Mouse (Mus musculus) liver, embryonic 14.5 days (tissue): ENCODE measurements around the gene Rnf167. TPM values are rescaled to one million over a fixed set of nuclear protein-coding genes. Genes with fewer than 3 reads are reported as not detected.

Source experiments
- ATAC-seq: fragments of 200-750 bp; cut with Nextera tagmentation; 2 replicates; pipeline ENCODE4 v1.8.0; 2017; ENCODE audit warnings: moderate number of reproducible peaks, mild to moderate bottlenecking, moderate library complexity; ENCODE audit not compliant: insufficient read depth
- DNase-seq, 3 experiments: peaks; one replicate each; pipeline ENCODE4 v3.0.0-alpha.2; 2012 to 2013; ENCODE audit warnings: low read depth in 3 of 3, low spot score in 3 of 3
- H3K27ac ChIP-seq: fragments of 300-500 bp; sonication (generic); 2 replicates; pipeline ENCODE4 v1.5.1; 2014; ENCODE audit warnings: moderate library complexity, mild to moderate bottlenecking, control low read depth, inconsistent platforms
- H3K27me3 ChIP-seq: fragments of 300-500 bp; sonication (generic); 2 replicates; pipeline ENCODE4 v1.6.1; 2014; ENCODE audit warnings: mild to moderate bottlenecking, low read length, moderate library complexity; ENCODE audit not compliant: control insufficient read depth, insufficient read depth
- H3K36me3 ChIP-seq: fragments of 300-500 bp; sonication (generic); replicated peaks from 2 replicates; pipeline ENCODE4 v1.6.1; 2014; ENCODE audit warnings: low read depth; ENCODE audit not compliant: control insufficient read depth, insufficient read depth
- H3K4me1 ChIP-seq, 2 experiments: fragments of 200-500 bp in 1 of 2; fragments of 300-500 bp in 1 of 2; sonication (generic) in 1 of 2; replicated peaks; 2 replicates each; pipeline ENCODE4 v1.6.1; 2012 to 2014; ENCODE audit warnings: antibody characterized with exemption in 1 of 2, inconsistent platforms in 1 of 2, low read length in 1 of 2; ENCODE audit not compliant: control insufficient read depth in 2 of 2, insufficient read depth in 2 of 2
- H3K4me2 ChIP-seq: fragments of 300-500 bp; sonication (generic); 2 replicates; pipeline ENCODE4 v1.6.1; 2014; ENCODE audit warnings: low read depth, mild to moderate bottlenecking, control low read depth, moderate library complexity
- H3K4me3 ChIP-seq, 2 experiments: fragments of 200-500 bp in 1 of 2; fragments of 300-500 bp in 1 of 2; sonication (generic) in 1 of 2; 2 replicates each; pipeline ENCODE4 v1.5.1; 2012 to 2014; ENCODE audit warnings: low read depth in 2 of 2, low read length in 2 of 2, mild to moderate bottlenecking in 2 of 2, control low read depth in 1 of 2, inconsistent platforms in 1 of 2, moderate library complexity in 1 of 2; ENCODE audit not compliant: insufficient read depth in 1 of 2
- H3K9ac ChIP-seq: fragments of 300-500 bp; sonication (generic); replicated peaks from 2 replicates; pipeline ENCODE4 v1.6.1; 2014; ENCODE audit warnings: mild to moderate bottlenecking, control low read depth, moderate library complexity
- H3K9me3 ChIP-seq: fragments of 300-500 bp; sonication (generic); 2 replicates; pipeline ENCODE4 v1.6.1; 2016; ENCODE audit warnings: low read length, mixed read lengths; ENCODE audit not compliant: control insufficient read depth
- CTCF ChIP-seq: IDR thresholded peaks from 2 replicates; pipeline ENCODE4 v1.5.1; 2016; ENCODE audit warnings: antibody characterized with exemption, low read depth, control low read depth
- EP300 ChIP-seq: IDR thresholded peaks from 2 replicates; pipeline ENCODE4 v1.6.1; 2016; ENCODE audit warnings: antibody characterized with exemption, low read depth
- WGBS: fragments of 180-500 bp; shearing (Covaris S2); extraction: QIAGEN DNeasy Blood & Tissue Kit; methylation state at CpG from one replicate; pipeline ENCODE4 v1.1.7; 2014; ENCODE audit not compliant: insufficient replicate concordance; 5-methylcytosine and 5-hydroxymethylcytosine counted together
- polyA plus RNA-seq, 2 experiments: library from polyadenylated mRNA; depleted of rRNA in 1 of 2; stranded (reverse) in 1 of 2; unstranded in 1 of 2; fragments of >200 nt; fragmentation: Nextera tagmentation in 1 of 2; extraction: Ambion mirVana in 1 of 2; gene quantifications; 2 replicates each; pipeline versions ENCODE4 v1.2.1 to v1.2.3; 2012 to 2014

Rnf167 gene
- polyA plus RNA-seq, 2 experiments: 47.7 to 56.0 TPM

DNA sequence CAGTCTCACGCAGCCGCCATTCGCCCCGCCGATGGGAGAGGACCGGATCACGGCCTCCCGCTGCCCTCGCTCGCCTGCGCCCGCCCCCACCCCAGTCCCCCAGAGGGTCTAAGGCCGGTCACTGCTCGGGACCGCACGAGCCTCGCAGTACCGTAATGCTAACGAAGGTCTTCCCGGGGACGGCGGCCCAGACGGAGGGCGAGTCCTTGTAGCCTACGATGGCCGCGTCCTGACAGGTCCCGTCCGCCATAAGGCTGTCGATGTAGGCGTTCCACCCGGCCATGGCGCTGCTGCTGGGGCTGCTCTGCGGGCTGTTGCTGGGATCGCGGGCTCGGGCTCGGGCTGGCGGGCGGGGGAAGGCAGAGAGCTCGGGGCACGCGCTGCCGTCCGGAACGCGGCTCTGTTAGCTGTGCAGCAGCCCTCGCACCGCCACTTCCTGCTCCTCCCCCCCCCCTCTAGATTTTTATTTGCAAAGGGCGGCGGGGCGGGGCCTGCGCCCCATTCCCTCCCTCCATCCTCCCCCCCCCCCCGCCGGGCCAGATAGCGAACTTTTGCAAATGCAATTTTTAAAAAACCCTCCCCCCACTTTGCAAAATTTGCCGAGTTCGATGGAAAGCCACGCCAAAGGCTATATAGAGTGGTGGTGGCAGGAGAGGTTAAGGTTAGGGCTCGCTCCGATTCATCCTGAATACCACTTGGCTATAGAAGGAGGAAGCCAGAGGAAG is 7.3 kb downstream of the Rnf167 start, which contains the start of gene Pfn1:
TSS of gene Pfn1 (minus strand) at position 447 of the 725 bp plus-strand sequence.
- WGBS: under 1% methylated on average over 57 of the region's 61 CpGs

DNA sequence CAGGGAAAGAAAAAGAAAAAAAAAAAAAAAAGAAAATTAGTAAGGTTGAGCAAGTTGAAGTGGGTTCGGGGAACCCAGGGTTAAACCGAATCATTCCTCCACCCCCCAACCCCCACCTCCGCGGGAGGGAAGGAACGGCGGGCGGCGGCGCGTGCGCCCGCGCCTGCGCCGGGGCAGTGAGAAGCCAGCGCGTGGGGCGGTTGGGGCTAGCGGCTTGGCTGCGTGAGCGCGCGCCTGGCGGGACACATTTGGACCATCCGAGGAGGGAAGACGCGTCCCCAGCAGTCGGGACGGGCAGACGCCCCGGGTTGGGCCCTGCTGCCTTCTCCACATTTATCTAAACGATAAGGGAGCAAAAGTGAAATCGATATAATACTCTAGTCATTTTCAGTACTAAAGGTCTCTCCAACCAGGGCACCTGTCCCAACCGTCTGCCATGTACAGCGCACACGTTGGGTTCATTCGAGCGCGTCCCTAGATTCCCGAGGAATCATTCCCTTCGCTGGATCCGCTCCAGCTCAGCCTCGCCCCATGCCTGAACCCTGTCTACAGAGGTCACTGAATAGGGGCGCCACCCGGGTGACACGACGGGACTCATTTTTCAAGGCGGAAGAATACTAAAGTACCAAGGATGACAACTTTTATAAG is 8.0 kb downstream of the Rnf167 start:
- Histone ChIP-seq H3K9ac (peak overlapping the region; percentile 99), H3K4me1 (peaks cover 40 to 42% of the 10 kb centered on the region in 2 experiments), H3K27me3 (no peaks in the 10 kb centered on the region; the same call in 1 of the 2 replicates), H3K9me3 (no peaks in the 10 kb centered on the region), H3K27ac (peak overlapping the region; percentile 91), H3K4me2 (peak overlapping the region; percentile 85), H3K4me3 (peak overlapping the region; percentile 66 to 97), H3K36me3 (peaks cover 29% of the 10 kb centered on the region)
- under 1% methylated on average over 48 of the region's 48 CpGs for WGBS
- DNase-seq (peak; percentile 60 to 63 (median 63)), ATAC-seq (peak; percentile 60)
- TF ChIP-seq EP300: no peak; the same call in 1 of the 2 replicates
- no peak for TF ChIP-seq CTCF

More for the DNA sequence above, 7.3 kb downstream of the Rnf167 start, which contains the start of gene Pfn1:
- ATAC-seq (peak; percentile 68), DNase-seq (peak; percentile 74 to 76 (median 75))
- Histone ChIP-seq H3K27me3 (no peaks in the 10 kb centered on the region; the same call in 1 of the 2 replicates), H3K4me3 (peak within 1 kb of the TSS; percentile 85 to 97), H3K36me3 (peaks cover 36% of the 10 kb centered on the region), H3K9ac (peak within 1 kb of the TSS; percentile 99), H3K4me2 (peak within 1 kb of the TSS; percentile 85), H3K9me3 (no peaks in the 10 kb centered on the region), H3K4me1 (peaks cover 45 to 47% of the 10 kb centered on the region in 2 experiments), H3K27ac (peak within 1 kb of the TSS; percentile 91)
- TF ChIP-seq CTCF (no peak), EP300 (peak; percentile 15; the same call in 1 of the 2 replicates)

DNA sequence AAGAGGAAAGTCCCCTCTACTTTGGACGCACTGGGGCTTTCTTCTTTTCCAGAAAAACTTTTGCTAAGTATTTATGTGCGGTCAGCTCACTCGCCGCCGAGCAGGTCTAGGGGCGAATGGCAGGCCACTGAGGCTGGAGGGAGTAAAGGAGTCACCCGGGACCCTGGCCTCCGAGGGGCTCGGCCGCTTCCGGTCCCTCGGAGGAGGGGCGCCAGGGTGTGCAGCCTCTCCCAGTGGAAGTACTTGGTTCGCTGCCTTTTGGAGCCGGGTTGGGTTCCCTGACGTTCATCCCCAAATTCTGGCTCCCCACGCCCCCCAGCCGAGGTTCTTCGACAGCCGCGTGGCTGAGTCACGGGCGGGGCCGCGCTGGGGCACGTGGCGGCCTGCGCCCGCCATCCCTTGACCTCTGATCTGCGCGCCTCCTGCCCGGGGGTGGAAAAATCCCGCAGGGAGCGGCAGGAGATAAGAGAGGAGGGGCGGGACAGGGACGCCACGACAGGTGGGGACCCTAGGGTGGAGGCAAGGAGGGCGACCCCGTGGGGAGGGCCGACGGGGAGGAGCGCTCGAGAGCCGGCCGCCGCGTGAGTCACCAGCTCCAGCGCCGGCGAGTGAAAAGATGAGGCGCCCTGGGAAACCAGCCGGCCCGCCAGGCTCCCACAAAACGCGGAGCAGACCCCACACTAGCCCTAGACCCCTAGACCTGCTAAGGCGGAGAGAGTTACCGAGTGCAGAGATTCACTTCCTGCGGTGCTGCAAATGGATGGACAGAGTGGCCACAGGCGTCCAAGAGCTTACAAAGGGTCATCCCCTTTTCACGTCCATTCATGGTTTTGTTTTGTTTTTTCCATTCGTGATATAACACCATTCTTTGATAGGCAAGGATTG is 8.8 kb downstream of the Rnf167 start:
- peak overlapping the region; percentile 85 for H3K4me2 ChIP-seq
- DNase-seq: no peak
- H3K4me1 ChIP-seq: peaks cover 33 to 37% of the 10 kb centered on the region in 2 experiments
- H3K9me3 ChIP-seq: no peaks in the 10 kb centered on the region
- ATAC-seq: 0 out of 2 replicates have a peak, but pooled peaks have one; percentile 13
- H3K9ac ChIP-seq: peak overlapping the region; percentile 99
- peak overlapping the region; percentile 66 to 97 for H3K4me3 ChIP-seq
- H3K27me3 ChIP-seq: no peaks in the 10 kb centered on the region; the same call in 1 of the 2 replicates
- TF ChIP-seq CTCF (no peak), EP300 (no peak)
- H3K27ac ChIP-seq: peak overlapping the region; percentile 91
- WGBS: 2% methylated on average over 61 of the region's 61 CpGs
- peaks cover 21% of the 10 kb centered on the region for H3K36me3 ChIP-seq

DNA sequence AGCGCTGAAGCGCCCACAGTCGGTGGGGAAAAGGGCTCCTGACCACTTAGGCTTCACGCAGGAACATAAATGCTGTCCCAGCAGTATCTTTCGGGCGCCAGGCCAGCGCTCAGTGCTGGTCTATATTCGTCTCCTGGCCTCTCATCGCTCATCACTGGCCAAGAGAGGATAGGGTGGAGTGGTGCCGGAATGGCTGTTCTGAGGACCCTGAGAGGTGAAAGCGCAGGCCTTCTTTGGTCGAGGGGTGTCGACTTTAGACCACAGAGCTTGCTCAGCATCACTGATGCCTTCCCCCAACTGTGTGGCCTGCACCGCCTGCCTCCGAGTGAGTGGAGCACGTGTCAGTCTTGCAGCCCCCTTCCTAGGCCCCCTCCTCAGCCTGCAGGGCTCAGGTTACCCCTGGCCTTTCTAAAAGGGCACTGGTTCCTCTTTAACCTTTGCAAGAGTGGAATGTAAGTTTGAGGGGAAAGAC is 9.5 kb downstream of the Rnf167 start:
- peak overlapping the region; percentile 85 for H3K4me2 ChIP-seq
- peaks cover 27 to 30% of the 10 kb centered on the region in 2 experiments for H3K4me1 ChIP-seq
- H3K27ac ChIP-seq: no peak overlapping the region
- TF ChIP-seq EP300 (no peak), CTCF (no peak)
- H3K27me3 ChIP-seq: no peaks in the 10 kb centered on the region; the same call in 1 of the 2 replicates
- 23% methylated on average over 16 of the region's 16 CpGs for WGBS
- H3K9ac ChIP-seq: no peak overlapping the region; the same call in 1 of the 2 replicates
- no peaks in the 10 kb centered on the region for H3K9me3 ChIP-seq
- ATAC-seq (no peak), DNase-seq (no peak)
- H3K4me3 ChIP-seq: peak overlapping the region; percentile 21 to 97
- peaks cover 14% of the 10 kb centered on the region for H3K36me3 ChIP-seq
